Mouse (Mus musculus) brain, embryonic 14.5 days (tissue): ENCODE results near the gene Gm4305.
"Not testable (repeated sequence)": the region's sequence is repeated elsewhere in the genome, so short reads cannot be mapped to it uniquely, and the experiment has no call there.

Source experiments
- CTCF ChIP-seq: fragments of 200-500 bp; IDR thresholded peaks from 2 replicates; pipeline ENCODE4 v1.5.1; 2012; ENCODE audit warnings: inconsistent platforms, mild to moderate bottlenecking, moderate library complexity, borderline replicate concordance; ENCODE audit not compliant: insufficient read depth, insufficient read length; ENCODE audit errors: extremely low read depth
- POLR2A ChIP-seq: fragments of 200-500 bp; IDR thresholded peaks from 2 replicates; pipeline ENCODE4 v1.6.1; 2012; ENCODE audit warnings: mild to moderate bottlenecking, inconsistent platforms, borderline replicate concordance; ENCODE audit not compliant: poor library complexity, insufficient read depth, insufficient read length, severe bottlenecking; ENCODE audit errors: extremely low read depth

GRCm38 (mm10) chr10:100340536-100340935 lies 10.4 kb upstream of the Gm4305 start, which contains the start of gene Gm4302:
- TF ChIP-seq CTCF, POLR2A: not testable (repeated sequence)
